Mouse (Mus musculus) hindbrain, postnatal 0 days (tissue): Measurements from ENCODE around the gene Sh3pxd2a. TPM values are rescaled to one million over a fixed set of nuclear protein-coding genes. Genes with fewer than 3 reads are reported as not detected.

Experiments used
- ATAC-seq: fragments of 200-750 bp; cut with Nextera tagmentation; 2 replicates; pipeline ENCODE4 v1.8.0; 2017; ENCODE audit warnings: mild to moderate bottlenecking, moderate TSS enrichment, moderate library complexity
- DNase-seq: peaks from one replicate; pipeline ENCODE4 v3.0.0-alpha.2; 2015; ENCODE audit warnings: low spot score
- H3K27ac ChIP-seq: fragments of 300-500 bp; sonication (generic); 2 replicates; pipeline ENCODE4 v1.5.1; 2014; ENCODE audit warnings: mild to moderate bottlenecking
- H3K27me3 ChIP-seq: fragments of 300-500 bp; sonication (generic); 2 replicates; pipeline ENCODE4 v1.6.1; 2014; ENCODE audit warnings: low read length, mixed read lengths; ENCODE audit not compliant: insufficient read depth
- H3K36me3 ChIP-seq: fragments of 300-500 bp; sonication (generic); 2 replicates; pipeline ENCODE4 v1.6.1; 2014; ENCODE audit warnings: low read length, mixed read lengths; ENCODE audit not compliant: insufficient read depth
- H3K4me1 ChIP-seq: fragments of 300-500 bp; sonication (generic); 2 replicates; pipeline ENCODE4 v1.6.1; 2014; ENCODE audit warnings: antibody characterized with exemption, low read length, mixed read lengths; ENCODE audit not compliant: insufficient read depth
- H3K4me2 ChIP-seq: fragments of 300-500 bp; sonication (generic); 2 replicates; pipeline ENCODE4 v1.6.1; 2014; ENCODE audit warnings: low read depth, mild to moderate bottlenecking, low read length, moderate library complexity, mixed read lengths
- H3K4me3 ChIP-seq: fragments of 300-500 bp; sonication (generic); 2 replicates; pipeline ENCODE4 v1.5.1; 2014; ENCODE audit warnings: low read length
- H3K9ac ChIP-seq: fragments of 300-500 bp; sonication (generic); replicated peaks from 2 replicates; pipeline ENCODE4 v1.6.1; 2014; ENCODE audit warnings: mild to moderate bottlenecking, low read length, moderate library complexity, mixed read lengths
- H3K9me3 ChIP-seq: fragments of 300-500 bp; sonication (generic); 2 replicates; pipeline ENCODE4 v1.6.1; 2016; ENCODE audit warnings: low read length, mixed read lengths
- CTCF ChIP-seq: IDR thresholded peaks from 2 replicates; pipeline ENCODE4 v1.5.1; 2016; ENCODE audit warnings: antibody characterized with exemption, control low read depth, low read depth
- WGBS: fragments of 180-500 bp; shearing (Covaris S2); extraction: QIAGEN DNeasy Blood & Tissue Kit; methylation state at CpG from one replicate; pipeline ENCODE4 v1.1.7; 2014; 5-methylcytosine and 5-hydroxymethylcytosine counted together
- polyA plus RNA-seq: library from polyadenylated mRNA; unstranded; fragments of >200 nt; fragmentation: Nextera tagmentation; extraction: Ambion mirVana; gene quantifications from 2 replicates; pipeline ENCODE4 v1.2.1, GENCODE M21; 2015
- total RNA-seq: library from RNA; depleted of rRNA; stranded (reverse); fragments of >200 nt; gene quantifications from 2 replicates; pipeline ENCODE4 v1.2.3, GENCODE M21; 2014

The Sh3pxd2a gene
- total and polyA plus RNA-seq, 2 experiments from 2014 or later: 1.8 to 25.5 TPM

- Histone ChIP-seq H3K36me3 (no peaks in the 10 kb centered on the region), H3K9ac (no peak overlapping the region), H3K27ac (peak overlapping the region; percentile 62), H3K27me3 (no peaks in the 10 kb centered on the region), H3K9me3 (no peaks in the 10 kb centered on the region), H3K4me2 (no peak overlapping the region), H3K4me1 (peaks cover 10% of the 10 kb centered on the region; the same call in 1 of the 2 replicates), H3K4me3 (no peak overlapping the region)
- DNase-seq: peak; percentile 77
- peak; percentile 44 for TF ChIP-seq CTCF
- 49% methylated on average over 15 of the region's 15 CpGs for WGBS
- ATAC-seq: peak; percentile 75
These were observed 184.2 kb downstream of the Sh3pxd2a start for GRCm38 (mm10) chr19:47279788-47280532.

- H3K4me3 ChIP-seq: no peak overlapping the region
- 64% methylated on average over 4 of the region's 4 CpGs for WGBS
- H3K4me1 ChIP-seq: peaks cover 10% of the 10 kb centered on the region; the same call in 1 of the 2 replicates
- no peak overlapping the region for H3K9ac ChIP-seq
- no peak overlapping the region for H3K4me2 ChIP-seq
- no peak for TF ChIP-seq CTCF
- ATAC-seq (no peak), DNase-seq (no peak)
- no peaks in the 10 kb centered on the region for H3K27me3 ChIP-seq
- no peaks in the 10 kb centered on the region for H3K9me3 ChIP-seq
- peak overlapping the region; percentile 62; the same call in 1 of the 2 replicates for H3K27ac ChIP-seq
- H3K36me3 ChIP-seq: no peaks in the 10 kb centered on the region
These were observed 184.8 kb downstream of the Sh3pxd2a start for GRCm38 (mm10) chr19:47279372-47279771.

- WGBS: 80% methylated on average over 6 of the region's 6 CpGs
- Histone ChIP-seq H3K9ac (no peak overlapping the region), H3K27ac (no peak overlapping the region), H3K4me2 (no peak overlapping the region), H3K36me3 (peaks cover 8% of the 10 kb centered on the region; the same call in 1 of the 2 replicates), H3K27me3 (no peaks in the 10 kb centered on the region), H3K9me3 (no peaks in the 10 kb centered on the region), H3K4me3 (no peak overlapping the region), H3K4me1 (peaks cover 10% of the 10 kb centered on the region; the same call in 1 of the 2 replicates)
- no peak for ATAC-seq
- no peak for DNase-seq
- no peak for TF ChIP-seq CTCF
These were observed 187.5 kb downstream of the Sh3pxd2a start for GRCm38 (mm10) chr19:47276730-47277129.

GRCm38 (mm10) chr19:47270520-47270919 is 193.7 kb downstream of the Sh3pxd2a start:
- Histone ChIP-seq H3K9ac (no peak overlapping the region), H3K4me3 (no peak overlapping the region), H3K27ac (no peak overlapping the region), H3K27me3 (no peaks in the 10 kb centered on the region), H3K4me2 (no peak overlapping the region), H3K4me1 (no peaks in the 10 kb centered on the region), H3K36me3 (peaks cover 15% of the 10 kb centered on the region), H3K9me3 (no peaks in the 10 kb centered on the region)
- DNase-seq: no peak
- no peak for TF ChIP-seq CTCF
- WGBS: 83% methylated on average over 9 of the region's 9 CpGs
- ATAC-seq: no peak

GRCm38 (mm10) chr19:47269729-47270128 is 194.5 kb downstream of the Sh3pxd2a start:
- Histone ChIP-seq H3K4me1 (no peaks in the 10 kb centered on the region), H3K4me3 (no peak overlapping the region), H3K27ac (no peak overlapping the region), H3K4me2 (no peak overlapping the region), H3K9ac (no peak overlapping the region), H3K36me3 (peaks cover 15% of the 10 kb centered on the region), H3K27me3 (no peaks in the 10 kb centered on the region), H3K9me3 (no peaks in the 10 kb centered on the region)
- TF ChIP-seq CTCF: peak; percentile 69
- ATAC-seq (no peak), DNase-seq (peak; percentile 35)
- WGBS: 42% methylated on average over 8 of the region's 8 CpGs

GRCm38 (mm10) chr19:47267066-47267465 is 197.1 kb downstream of the Sh3pxd2a start:
- ATAC-seq (no peak), DNase-seq (no peak)
- Histone ChIP-seq H3K4me2 (no peak overlapping the region), H3K4me3 (no peak overlapping the region), H3K4me1 (no peaks in the 10 kb centered on the region), H3K27me3 (no peaks in the 10 kb centered on the region), H3K36me3 (peaks cover 7% of the 10 kb centered on the region), H3K9me3 (no peaks in the 10 kb centered on the region), H3K27ac (no peak overlapping the region), H3K9ac (no peak overlapping the region)
- no peak for TF ChIP-seq CTCF
- whole genome bisulfite sequencing: 85% methylated on average over 21 of the region's 21 CpGs
